Mouse (Mus musculus) limb, embryonic 14.5 days (tissue): ENCODE results near the gene Gng4. TPM values are rescaled to one million over a fixed set of nuclear protein-coding genes. Genes with fewer than 3 reads are reported as not detected.

Experiments used
- ATAC-seq: fragments of 200-750 bp; cut with Nextera tagmentation; 2 replicates; pipeline ENCODE4 v1.8.0; 2017; ENCODE audit warnings: low read depth, moderate number of reproducible peaks, moderate TSS enrichment; ENCODE audit not compliant: low FRiP score
- DNase-seq: peaks from one replicate; pipeline ENCODE4 v3.0.0-alpha.2; 2015; ENCODE audit warnings: low spot score
- H3K27ac ChIP-seq: fragments of 300-500 bp; sonication (generic); replicated peaks from 2 replicates; pipeline ENCODE4 v1.5.1; 2014; ENCODE audit warnings: low read depth, mild to moderate bottlenecking, low read length, moderate library complexity, mixed read lengths
- H3K27me3 ChIP-seq: fragments of 300-500 bp; sonication (generic); 2 replicates; pipeline ENCODE4 v1.6.1; 2014; ENCODE audit warnings: low read length, mixed read lengths; ENCODE audit not compliant: control insufficient read depth, insufficient read depth
- H3K36me3 ChIP-seq: fragments of 300-500 bp; sonication (generic); 2 replicates; pipeline ENCODE4 v1.6.1; 2014; ENCODE audit warnings: mild to moderate bottlenecking, low read length, moderate library complexity, mixed read lengths; ENCODE audit not compliant: control insufficient read depth, insufficient read depth
- H3K4me1 ChIP-seq: fragments of 300-500 bp; sonication (generic); 2 replicates; pipeline ENCODE4 v1.6.1; 2014; ENCODE audit warnings: antibody characterized with exemption, low read length, mixed read lengths; ENCODE audit not compliant: control insufficient read depth, insufficient read depth
- H3K4me2 ChIP-seq: fragments of 300-500 bp; sonication (generic); replicated peaks from 2 replicates; pipeline ENCODE4 v1.6.1; 2014; ENCODE audit warnings: low read depth, mild to moderate bottlenecking, low read length, moderate library complexity; ENCODE audit not compliant: severe bottlenecking
- H3K4me3 ChIP-seq: fragments of 300-500 bp; sonication (generic); replicated peaks from 2 replicates; pipeline ENCODE4 v1.5.1; 2014; ENCODE audit warnings: low read length
- H3K9ac ChIP-seq: fragments of 300-500 bp; sonication (generic); 2 replicates; pipeline ENCODE4 v1.6.1; 2014; ENCODE audit warnings: mild to moderate bottlenecking, low read depth, low read length, moderate library complexity; ENCODE audit not compliant: severe bottlenecking
- H3K9me3 ChIP-seq: fragments of 300-500 bp; sonication (generic); 2 replicates; pipeline ENCODE4 v1.6.1; 2016; ENCODE audit warnings: low read length; ENCODE audit not compliant: control insufficient read depth
- POLR2A ChIP-seq: fragments of 200-500 bp; IDR thresholded peaks from 2 replicates; pipeline ENCODE4 v1.8.0; 2012; ENCODE audit warnings: inconsistent platforms, mild to moderate bottlenecking, moderate library complexity, borderline replicate concordance; ENCODE audit not compliant: insufficient read depth, insufficient read length; ENCODE audit errors: extremely low read depth
- WGBS: fragments of 180-500 bp; shearing (Covaris S2); extraction: QIAGEN DNeasy Blood & Tissue Kit; methylation state at CpG from one replicate; pipeline ENCODE4 v1.1.7; 2014; 5-methylcytosine and 5-hydroxymethylcytosine counted together
- polyA plus RNA-seq, 2 experiments: library from polyadenylated mRNA; depleted of rRNA in 1 of 2; stranded (reverse) in 1 of 2; unstranded in 1 of 2; fragments of >200 nt; fragmentation: Nextera tagmentation in 1 of 2; extraction: Ambion mirVana in 1 of 2; gene quantifications; 2 replicates each; pipeline versions ENCODE4 v1.2.1 to v1.2.3; 2012 to 2014

Gng4 gene
- polyA plus RNA-seq (2012; rRNA removed) (4.8 and 5.6 TPM in 2 replicates), polyA plus RNA-seq (2014; fragmentation: Nextera tagmentation; extraction: Ambion mirVana) (8.9 and 10.7 TPM in 2 replicates)

- no peak within 1 kb of the TSS for H3K27ac ChIP-seq
- no peak for TF ChIP-seq POLR2A
- peaks cover 31% of the 10 kb centered on the region for H3K27me3 ChIP-seq
- 0 out of 2 replicates have a peak, but pooled peaks cover 12% of the 10 kb centered on the region for H3K4me1 ChIP-seq
- H3K9me3 ChIP-seq = no peaks in the 10 kb centered on the region
- WGBS = 0% methylated on average over 20 of the region's 43 CpGs
- DNase-seq (peak; percentile 36), ATAC-seq (peak; percentile 51)
- H3K4me3 ChIP-seq = peak within 1 kb of the TSS; percentile 58
- no peaks in the 10 kb centered on the region for H3K36me3 ChIP-seq
- peak within 1 kb of the TSS; percentile 95 for H3K4me2 ChIP-seq
- peak within 1 kb of the TSS; percentile 51 for H3K9ac ChIP-seq
These were observed at the start of gene Gng4 for GRCm38 (mm10) chr13:13783894-13784419. TSS of gene Gng4 (plus strand) at chr13:13784059.

DNA sequence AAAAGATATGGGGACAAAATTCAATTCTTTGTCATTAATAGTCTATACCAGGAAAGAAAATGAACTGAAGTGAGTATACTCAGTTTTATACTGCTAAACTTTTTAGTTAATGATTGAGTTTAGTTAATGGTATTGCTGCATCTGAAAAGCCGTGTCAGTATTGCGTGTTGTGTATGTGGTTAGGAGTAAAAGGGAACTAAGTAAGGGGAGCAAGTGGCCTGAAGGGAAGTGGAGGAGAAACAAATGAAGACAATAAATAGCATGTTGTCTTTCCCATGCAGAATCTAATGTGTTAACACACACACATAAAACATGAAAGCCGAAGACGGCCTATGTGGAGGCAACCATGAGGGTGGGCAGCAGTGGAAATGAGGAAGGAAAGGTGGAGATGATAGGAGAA is 44.6 kb upstream of the Gng4 start:
- WGBS = 91% methylated on average over 4 of the region's 4 CpGs
- no peaks in the 10 kb centered on the region for H3K4me1 ChIP-seq
- TF ChIP-seq POLR2A = no peak

DNA sequence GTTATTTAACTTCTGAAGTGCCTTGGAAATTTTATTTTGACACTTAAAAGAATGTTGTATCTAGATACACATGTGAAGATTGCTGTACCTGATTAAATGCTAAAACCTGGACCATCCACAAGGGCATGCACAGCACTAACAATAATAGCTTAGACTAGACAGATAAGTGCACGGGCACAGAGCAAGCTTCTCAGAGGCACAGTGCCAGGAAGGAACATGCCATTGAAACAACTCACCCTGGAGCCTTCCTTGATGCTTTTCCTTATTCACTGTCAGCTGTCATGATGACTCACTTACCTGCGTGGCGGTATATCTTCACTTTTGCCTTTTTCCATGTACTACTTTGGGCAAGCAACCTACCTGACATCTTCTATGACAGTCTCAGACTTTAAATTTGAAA is 37.9 kb upstream of the Gng4 start:
- no peak for ATAC-seq

More for the DNA sequence above, 44.6 kb upstream of the Gng4 start:
- no peaks in the 10 kb centered on the region for H3K27me3 ChIP-seq
- H3K9me3 ChIP-seq = no peaks in the 10 kb centered on the region
- no peak overlapping the region for H3K4me3 ChIP-seq
- peaks cover 5% of the 10 kb centered on the region for H3K36me3 ChIP-seq
- H3K4me2 ChIP-seq = no peak overlapping the region
- DNase-seq = no peak
- no peak for ATAC-seq
- H3K9ac ChIP-seq = no peak overlapping the region
- no peak overlapping the region for H3K27ac ChIP-seq

DNA sequence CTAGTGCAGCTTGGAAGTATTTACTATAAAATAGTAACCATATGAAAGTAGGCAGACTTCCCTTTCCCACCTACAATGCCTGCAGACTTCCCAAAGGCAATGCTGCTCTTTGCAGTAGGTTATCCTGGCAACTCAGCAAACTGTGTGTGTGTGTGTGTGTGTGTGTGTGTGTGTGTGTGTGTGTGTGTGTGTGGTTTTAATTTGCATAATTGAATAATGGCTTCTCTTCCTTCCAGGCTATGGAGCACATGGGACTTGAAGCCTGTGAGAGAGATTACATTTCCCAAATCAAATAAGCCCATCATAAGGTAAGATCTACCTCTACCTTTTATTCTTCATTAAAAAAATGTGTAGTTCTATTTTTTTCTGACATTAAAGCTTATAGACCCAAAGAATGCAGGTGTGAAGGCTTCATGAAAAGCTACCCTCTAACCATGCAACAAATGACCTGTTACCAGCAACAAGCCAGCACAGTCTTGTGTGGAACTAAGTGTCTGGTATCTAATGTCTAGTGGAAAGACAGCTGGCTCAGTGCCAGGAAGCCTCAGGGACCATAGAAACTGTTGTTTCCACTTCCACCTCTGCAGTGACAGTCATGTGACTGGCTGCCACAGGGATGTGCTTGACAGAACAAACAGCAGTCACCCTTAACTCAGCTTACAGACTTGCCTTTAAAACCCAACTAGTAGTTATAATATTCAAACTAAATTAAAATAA is 7.9 kb upstream of the Gng4 start:
- ATAC-seq = no peak
- H3K27ac ChIP-seq = no peak overlapping the region
- TF ChIP-seq POLR2A = no peak
- H3K4me1 ChIP-seq = no peaks in the 10 kb centered on the region
- no peak overlapping the region for H3K4me2 ChIP-seq
- H3K4me3 ChIP-seq = no peak overlapping the region
- H3K36me3 ChIP-seq = peaks cover 8% of the 10 kb centered on the region
- DNase-seq = peak; percentile 63
- no peaks in the 10 kb centered on the region for H3K27me3 ChIP-seq
- H3K9ac ChIP-seq = no peak overlapping the region
- no peaks in the 10 kb centered on the region for H3K9me3 ChIP-seq

More for the DNA sequence above, 37.9 kb upstream of the Gng4 start:
- TF ChIP-seq POLR2A = no peak
- DNase-seq = no peak
- WGBS = 89% methylated on average over 3 of the region's 3 CpGs
- Histone ChIP-seq H3K4me1 (no peaks in the 10 kb centered on the region), H3K36me3 (peaks cover 13% of the 10 kb centered on the region), H3K9ac (no peak overlapping the region), H3K4me2 (no peak overlapping the region), H3K27me3 (no peaks in the 10 kb centered on the region), H3K27ac (no peak overlapping the region), H3K9me3 (no peaks in the 10 kb centered on the region), H3K4me3 (no peak overlapping the region)

GRCm38 (mm10) chr13:13777052-13777451 is 6.8 kb upstream of the Gng4 start:
- H3K4me2 ChIP-seq = no peak overlapping the region
- DNase-seq (no peak), ATAC-seq (no peak)
- H3K27me3 ChIP-seq = no peaks in the 10 kb centered on the region
- 89% methylated on average over 11 of the region's 11 CpGs for WGBS
- peaks cover 8% of the 10 kb centered on the region for H3K36me3 ChIP-seq
- TF ChIP-seq POLR2A = no peak
- H3K4me3 ChIP-seq = no peak overlapping the region
- no peak overlapping the region for H3K9ac ChIP-seq
- H3K9me3 ChIP-seq = no peaks in the 10 kb centered on the region
- H3K4me1 ChIP-seq = no peaks in the 10 kb centered on the region
- no peak overlapping the region for H3K27ac ChIP-seq
